In the genomic region with DNA sequence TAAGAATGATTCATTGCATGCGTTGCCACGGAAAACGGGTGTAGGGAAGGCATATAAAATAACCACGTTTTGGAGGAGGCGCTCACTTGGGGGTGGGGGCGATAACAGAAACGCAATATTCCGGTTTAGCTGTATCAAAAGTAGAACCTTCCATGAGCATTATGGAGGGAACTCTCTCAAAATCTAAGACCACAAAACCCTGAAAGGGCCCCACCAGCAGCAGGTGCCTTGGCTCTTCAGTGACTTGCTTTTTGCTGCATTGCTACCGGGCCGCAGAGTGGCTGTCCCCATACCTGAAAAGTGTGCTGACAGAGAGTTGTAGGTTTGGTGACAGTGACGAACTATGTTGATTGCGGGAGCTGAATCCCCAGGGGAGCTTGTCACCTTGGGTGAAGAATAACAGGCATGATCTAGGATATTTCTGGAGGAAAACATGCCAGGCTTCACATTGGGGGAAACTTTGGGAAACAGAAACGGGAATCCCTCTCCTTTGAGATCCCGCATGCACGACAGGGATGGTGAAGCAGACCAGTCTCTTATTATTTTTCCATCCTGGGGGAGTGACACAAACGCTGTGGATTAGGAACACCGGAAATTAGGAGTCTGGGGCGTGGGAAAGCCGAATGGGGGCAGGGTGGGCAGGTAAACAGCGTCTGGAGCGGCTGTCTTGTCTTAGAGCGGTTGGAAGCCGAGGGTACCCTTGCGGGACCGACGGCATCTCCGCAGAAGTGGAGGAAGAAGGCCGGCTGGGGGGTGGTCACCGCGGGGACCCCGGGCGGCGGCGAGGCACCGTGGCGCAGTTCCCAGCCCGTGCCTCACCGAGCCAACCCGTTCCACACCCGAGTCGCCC, we compare ENCODE assay signal across 8 mouse cellular contexts. TPM values are rescaled to one million over a fixed set of nuclear protein-coding genes. Genes with fewer than 3 reads are reported as not detected.
DNase-seq lines count a peak whose midpoint lies in the region; ATAC-seq and TF ChIP-seq lines count a peak whose summit lies in the region.

No protein-coding gene starts in this region.

- no peaks in the 10 kb centered on the region for H3K27me3 ChIP-seq in testis, adult 2 months (ENCODE audit: control insufficient read depth, insufficient read depth, low read length)
- H3K27me3 ChIP-seq in kidney, embryonic 14.5 days (ENCODE audit: control insufficient read depth, insufficient read depth, low read length): no peaks in the 10 kb centered on the region
- H3K27me3 ChIP-seq in liver, embryonic 13.5 days: no peaks in the 10 kb centered on the region
- H3K27me3 ChIP-seq in neural tube, embryonic 13.5 days: no peaks in the 10 kb centered on the region

- peak overlapping the region; percentile 97 for H3K27ac ChIP-seq in testis, adult 2 months (ENCODE audit: control insufficient read depth, insufficient read depth, low read depth, low read length)
- H3K27ac ChIP-seq in kidney, embryonic 14.5 days (ENCODE audit: low read depth, low read length): peak overlapping the region; percentile 93
- H3K27ac ChIP-seq in liver, embryonic 13.5 days: peak overlapping the region; percentile 92
- H3K27ac ChIP-seq in neural tube, embryonic 13.5 days (replicated peaks): peak overlapping the region; percentile 98

- TF ChIP-seq CTCF in testis, adult 2 months (IDR thresholded peaks at IDR 0.05; ENCODE audit: control insufficient read depth, insufficient read depth, insufficient replicate concordance, low read depth, low read length): no peak

- TF ChIP-seq POLR2A in testis, adult 2 months (IDR thresholded peaks at IDR 0.05; ENCODE audit: control insufficient read depth, low read depth, low read length): no peak

- 4% methylated on average over 32 of the region's 41 CpGs for WGBS in kidney, embryonic 14.5 days
- 12% methylated on average over 41 of the region's 41 CpGs for WGBS in liver, embryonic 13.5 days (ENCODE audit: insufficient replicate concordance)
- WGBS in neural tube, embryonic 13.5 days: 4% methylated on average over 33 of the region's 41 CpGs

- peaks cover 7% of the 10 kb centered on the region for H3K4me1 ChIP-seq in testis, adult 2 months (ENCODE audit: control insufficient read depth, insufficient read depth, low read length)
- H3K4me1 ChIP-seq in kidney, embryonic 14.5 days (ENCODE audit: control insufficient read depth, insufficient read depth, low read length): peaks cover 15% of the 10 kb centered on the region
- H3K4me1 ChIP-seq in liver, embryonic 13.5 days (replicated peaks): peaks cover 32% of the 10 kb centered on the region
- H3K4me1 ChIP-seq in neural tube, embryonic 13.5 days (replicated peaks): peaks cover 34% of the 10 kb centered on the region

- H3K4me3 ChIP-seq in testis, adult 2 months (ENCODE audit: control insufficient read depth, low read depth, low read length): peak overlapping the region; percentile 97
- H3K4me3 ChIP-seq in kidney, embryonic 14.5 days (ENCODE audit: low read length): peak overlapping the region; percentile 85
- H3K4me3 ChIP-seq in liver, embryonic 13.5 days (replicated peaks): peak overlapping the region; percentile 84
- H3K4me3 ChIP-seq in neural tube, embryonic 13.5 days: peak overlapping the region; percentile 81

- peak overlapping the region; percentile 82 for H3K4me2 ChIP-seq in kidney, embryonic 14.5 days (replicated peaks; ENCODE audit: low read depth, low read length)
- H3K4me2 ChIP-seq in liver, embryonic 13.5 days: peak overlapping the region; percentile 87
- H3K4me2 ChIP-seq in neural tube, embryonic 13.5 days: peak overlapping the region; percentile 90

- peak overlapping the region; percentile 95 for H3K9ac ChIP-seq in kidney, embryonic 14.5 days (ENCODE audit: low read depth, low read length)
- peak overlapping the region; percentile 95 for H3K9ac ChIP-seq in liver, embryonic 13.5 days
- H3K9ac ChIP-seq in neural tube, embryonic 13.5 days: peak overlapping the region; percentile 96

- no peaks in the 10 kb centered on the region for H3K36me3 ChIP-seq in testis, adult 2 months (ENCODE audit: control insufficient read depth, insufficient read depth, low read length)
- no peaks in the 10 kb centered on the region for H3K36me3 ChIP-seq in kidney, embryonic 14.5 days (ENCODE audit: control insufficient read depth, insufficient read depth, low read length)
- H3K36me3 ChIP-seq in liver, embryonic 13.5 days: no peaks in the 10 kb centered on the region
- no peaks in the 10 kb centered on the region for H3K36me3 ChIP-seq in neural tube, embryonic 13.5 days

- DNase-seq in testis, postnatal 10 days (ENCODE audit: low spot score): no peak
- peak; percentile 56 to 59 for DNase-seq in cerebellum, postnatal 14 days
- DNase-seq in liver, embryonic 13.5 days: peak; percentile 22
- peak; percentile 35 for DNase-seq in thymus, postnatal 25 days

- ATAC-seq in granulocyte monocyte progenitor cell, adult 5-6 weeks (replicated peaks; ENCODE audit: poor library complexity, severe bottlenecking): peak; percentile 6
- no peak; the same call in none of the 2 replicates for ATAC-seq in kidney, embryonic 14.5 days (ENCODE audit: low FRiP score, low TSS enrichment)
- peak; percentile 1 for ATAC-seq in liver, embryonic 13.5 days (ENCODE audit: low read depth)
- no peak for ATAC-seq in neural tube, embryonic 13.5 days (ENCODE audit: low read depth)

- H3K9me3 ChIP-seq in kidney, embryonic 14.5 days (ENCODE audit: control insufficient read depth, low read length): no peaks in the 10 kb centered on the region
- no peaks in the 10 kb centered on the region for H3K9me3 ChIP-seq in liver, embryonic 13.5 days (replicated peaks)
- H3K9me3 ChIP-seq in neural tube, embryonic 13.5 days: no peaks in the 10 kb centered on the region

RNA-seq across cellular contexts. Expression of gene Cdc42bpa, which starts 1.2 kb away (rescaled TPM):
- polyA plus RNA-seq in testis, adult 2 months (2012; rRNA removed): 8.3 and 9.1 TPM in 2 replicates
- total RNA-seq in granulocyte monocyte progenitor cell, adult 5-6 weeks (2014; fragmentation: Nextera tagmentation): 6.7 and 9.3 TPM in 2 replicates
- total RNA-seq in granulocyte monocyte progenitor cell, adult 5-6 weeks (2017): 3.7 and 5.5 TPM in 2 replicates
- polyA plus RNA-seq in kidney, embryonic 14.5 days (2014; fragmentation: Nextera tagmentation; extraction: Ambion mirVana): 15.2 and 19.7 TPM in 2 replicates
- polyA plus RNA-seq in liver, embryonic 13.5 days (2015; fragmentation: Nextera tagmentation; extraction: Ambion mirVana): 11.1 and 11.4 TPM in 2 replicates
- polyA plus RNA-seq in neural tube, embryonic 13.5 days (2015; fragmentation: Nextera tagmentation; extraction: Ambion mirVana): 20.3 and 21.3 TPM in 2 replicates

Comparison
In these comparisons a context has a peak if more than half of its experiments do, and no peak if none do; other contexts are left out.
1. ATAC-seq: peak in granulocyte monocyte progenitor cell, adult 5-6 weeks (single experiment) and liver, embryonic 13.5 days (single experiment); none in kidney, embryonic 14.5 days (single experiment) and neural tube, embryonic 13.5 days (single experiment).
2. Peak in every context shown above with its lines, with median percentiles within 50 percentile points of each other: H3K27ac ChIP-seq, H3K4me3 ChIP-seq, H3K4me2 ChIP-seq and H3K9ac ChIP-seq.